Mouse (Mus musculus) small intestine, adult 2 months (tissue): ENCODE measurements around the gene Hlcs. TPM values are rescaled to one million over a fixed set of nuclear protein-coding genes. Genes with fewer than 3 reads are reported as not detected.

ENCODE experiments used
- H3K27ac ChIP-seq: fragments of 200-500 bp; 2 replicates; pipeline ENCODE4 v1.5.1; 2012; ENCODE audit warnings: low read depth, low read length, control low read depth, inconsistent platforms; ENCODE audit not compliant: insufficient read depth
- H3K27me3 ChIP-seq: fragments of 200-500 bp; 2 replicates; pipeline ENCODE4 v1.6.1; 2012; ENCODE audit warnings: mild to moderate bottlenecking, moderate library complexity, low read length, inconsistent platforms; ENCODE audit not compliant: control insufficient read depth, insufficient read depth
- H3K36me3 ChIP-seq: fragments of 200-500 bp; 2 replicates; pipeline ENCODE4 v1.6.1; 2012; ENCODE audit warnings: mild to moderate bottlenecking, low read length, control low read depth, inconsistent platforms; ENCODE audit not compliant: control insufficient read depth, insufficient read depth
- H3K4me1 ChIP-seq: fragments of 200-500 bp; 2 replicates; pipeline ENCODE4 v1.6.1; 2012; ENCODE audit warnings: low read length, inconsistent platforms, mixed read lengths; ENCODE audit not compliant: control insufficient read depth, insufficient read depth, insufficient read length
- H3K4me3 ChIP-seq: fragments of 200-500 bp; 2 replicates; pipeline ENCODE4 v1.5.1; 2012; ENCODE audit warnings: low read depth, mild to moderate bottlenecking, control low read depth, inconsistent platforms, low read length, moderate library complexity
- CTCF ChIP-seq: fragments of 200-500 bp; IDR thresholded peaks from 2 replicates; pipeline ENCODE4 v1.5.1; 2012; ENCODE audit warnings: low read depth, mild to moderate bottlenecking, control low read depth, inconsistent platforms, low read length, moderate library complexity, mixed read lengths; ENCODE audit not compliant: insufficient replicate concordance, insufficient read length; ENCODE audit errors: extremely low read depth
- POLR2A ChIP-seq: fragments of 200-500 bp; IDR thresholded peaks from 2 replicates; pipeline ENCODE4 v1.6.1; 2012; ENCODE audit warnings: low read depth, mild to moderate bottlenecking, control low read depth, inconsistent platforms, low read length, moderate library complexity
- WGBS: fragments of 180-500 bp; shearing (Covaris S2); methylation state at CpG from one replicate; pipeline ENCODE4 v1.1.7; 2018; 5-methylcytosine and 5-hydroxymethylcytosine counted together
- polyA plus RNA-seq: library from polyadenylated mRNA; depleted of rRNA; stranded (reverse); fragments of >200 nt; gene quantifications from 2 replicates; pipeline ENCODE4 v1.2.3, GENCODE M21; 2012

The Hlcs gene
- polyA plus RNA-seq, 1 experiment: 3.2 TPM

DNA sequence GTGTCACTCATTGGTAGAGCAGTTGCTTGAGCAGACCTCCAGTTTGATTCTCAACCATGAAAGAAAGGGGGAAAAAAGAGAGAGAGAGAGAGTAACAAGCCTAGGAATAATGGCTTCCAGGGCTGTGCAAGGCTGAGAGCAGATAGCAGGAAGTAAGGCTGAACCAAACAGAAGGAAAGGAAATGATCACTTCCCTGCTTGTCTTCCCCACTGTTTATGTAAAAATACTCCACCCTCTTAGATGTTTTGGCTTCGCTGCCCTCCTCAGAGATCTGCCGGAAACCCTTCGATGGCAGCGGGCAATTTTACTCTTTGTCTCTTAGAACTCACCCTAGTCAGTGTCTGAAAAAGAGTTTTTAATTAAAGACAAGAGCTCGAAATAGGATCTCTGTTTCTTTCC is 10.3 kb upstream of the Hlcs start:
- no peak for TF ChIP-seq CTCF
- no peak for TF ChIP-seq POLR2A
- 78% methylated on average over 5 of the region's 5 CpGs for WGBS
- Histone ChIP-seq H3K27ac (no peak overlapping the region), H3K36me3 (no peaks in the 10 kb centered on the region), H3K4me3 (no peak overlapping the region), H3K27me3 (0 out of 2 replicates have a peak, but pooled peaks cover 9% of the 10 kb centered on the region), H3K4me1 (peaks cover 2% of the 10 kb centered on the region)

DNA sequence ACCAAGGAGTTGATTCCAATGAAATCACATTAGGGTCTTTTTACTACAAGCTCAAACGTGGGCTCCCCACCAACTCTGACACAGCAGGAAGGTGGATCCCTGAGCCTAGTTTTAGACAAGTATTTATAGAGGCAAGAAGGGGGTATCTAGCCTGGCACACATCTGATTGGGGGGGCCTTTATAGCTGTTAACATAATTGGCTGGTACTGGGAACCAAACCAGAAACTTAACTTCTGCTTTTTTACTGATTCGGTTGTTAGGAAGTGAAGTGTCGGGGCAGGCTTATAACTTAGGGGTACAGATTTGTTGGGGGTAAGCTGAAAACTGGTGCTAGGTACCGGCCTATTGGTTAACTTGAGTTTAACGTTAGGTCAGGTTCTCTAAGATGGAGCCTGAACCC is 6.9 kb upstream of the Hlcs start:
- Histone ChIP-seq H3K27ac (no peak overlapping the region), H3K4me1 (peaks cover 9% of the 10 kb centered on the region; the same call in 1 of the 2 replicates), H3K27me3 (no peaks in the 10 kb centered on the region), H3K4me3 (no peak overlapping the region), H3K36me3 (no peaks in the 10 kb centered on the region)
- TF ChIP-seq POLR2A: no peak
- no peak for TF ChIP-seq CTCF
- WGBS: 82% methylated on average over 5 of the region's 5 CpGs

DNA sequence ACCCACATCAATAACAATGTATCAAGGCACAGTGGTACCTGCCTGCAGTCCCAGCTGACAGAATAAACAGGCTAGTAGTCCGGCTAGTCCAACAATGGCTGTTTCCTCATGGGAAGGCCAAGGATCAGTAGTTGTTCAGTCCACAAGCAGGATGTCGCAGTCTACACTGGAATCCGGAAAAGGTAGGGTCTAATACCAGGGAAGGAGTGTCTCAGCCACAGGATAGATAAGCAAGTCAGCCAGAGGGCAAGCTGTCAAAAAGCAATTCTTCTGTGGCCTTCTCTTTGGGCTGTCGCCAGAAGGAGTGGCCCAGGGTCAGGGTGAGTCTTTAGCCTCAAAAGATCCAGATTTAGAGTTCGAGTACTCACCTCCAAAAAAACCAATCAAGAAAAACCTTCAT is 4.4 kb upstream of the Hlcs start:
- Histone ChIP-seq H3K36me3 (no peaks in the 10 kb centered on the region), H3K27ac (peak overlapping the region; percentile 74), H3K4me3 (no peak overlapping the region), H3K4me1 (peaks cover 9% of the 10 kb centered on the region; the same call in 1 of the 2 replicates), H3K27me3 (no peaks in the 10 kb centered on the region)
- no peak for TF ChIP-seq CTCF
- TF ChIP-seq POLR2A: no peak
- WGBS: 13% methylated on average over 5 of the region's 5 CpGs

- WGBS: 13% methylated on average over 1 of the region's 1 CpGs
- Histone ChIP-seq H3K4me1 (peaks cover 9% of the 10 kb centered on the region; the same call in 1 of the 2 replicates), H3K27ac (no peak overlapping the region), H3K4me3 (no peak overlapping the region), H3K27me3 (no peaks in the 10 kb centered on the region), H3K36me3 (no peaks in the 10 kb centered on the region)
- TF ChIP-seq POLR2A (no peak), CTCF (no peak)
Observed at GRCm38 (mm10) chr16:94315215-94315614, 1.8 kb upstream of the Hlcs start.

GRCm38 (mm10) chr16:94314626-94315025 is 1.3 kb upstream of the Hlcs start:
- Histone ChIP-seq H3K4me3 (no peak overlapping the region), H3K36me3 (no peaks in the 10 kb centered on the region), H3K27ac (no peak overlapping the region), H3K4me1 (peaks cover 9% of the 10 kb centered on the region; the same call in 1 of the 2 replicates), H3K27me3 (no peaks in the 10 kb centered on the region)
- WGBS: 93% methylated on average over 5 of the region's 5 CpGs
- TF ChIP-seq POLR2A (no peak), CTCF (no peak)

- Histone ChIP-seq H3K4me1 (peaks cover 9% of the 10 kb centered on the region; the same call in 1 of the 2 replicates), H3K36me3 (no peaks in the 10 kb centered on the region), H3K4me3 (peak overlapping the region; percentile 71), H3K27ac (peak overlapping the region; percentile 91), H3K27me3 (no peaks in the 10 kb centered on the region)
- 0 out of 2 replicates have a peak, but pooled peaks have one; percentile 5 for TF ChIP-seq POLR2A
- 0 out of 2 replicates have a peak, but pooled peaks have one; percentile 13 for TF ChIP-seq CTCF
- 0% methylated on average over 20 of the region's 20 CpGs for WGBS
Observed at GRCm38 (mm10) chr16:94312663-94313228, 625 bp downstream of the Hlcs start.

GRCm38 (mm10) chr16:94311931-94312330 is 1.4 kb downstream of the Hlcs start:
- 68% methylated on average over 4 of the region's 4 CpGs for WGBS
- TF ChIP-seq POLR2A (no peak), CTCF (no peak)
- H3K4me1 ChIP-seq: peaks cover 4% of the 10 kb centered on the region; the same call in 1 of the 2 replicates
- no peaks in the 10 kb centered on the region for H3K27me3 ChIP-seq
- H3K27ac ChIP-seq: no peak overlapping the region
- no peak overlapping the region for H3K4me3 ChIP-seq
- H3K36me3 ChIP-seq: no peaks in the 10 kb centered on the region
